Mouse (Mus musculus) urinary bladder, adult 18-20 months (tissue): ENCODE data around the gene Adgra1.

Experiments used
- DNase-seq, 2 experiments: peaks; one replicate each; pipeline ENCODE4 v3.0.0; 2022; ENCODE audit warnings: low spot score in 2 of 2, mixed read lengths in 2 of 2

Gene Adgra1

GRCm38 (mm10) chr7:139905661-139906060 lies 71.7 kb downstream of the Adgra1 start:
- peak in 1 of 2 experiments; percentile 10 for DNase-seq

GRCm38 (mm10) chr7:139908176-139908575 lies 74.2 kb downstream of the Adgra1 start:
- DNase-seq = no peak

- no peak for DNase-seq
Measured at GRCm38 (mm10) chr7:139909469-139909868, 75.5 kb downstream of the Adgra1 start.

GRCm38 (mm10) chr7:139910204-139910835 lies 76.3 kb downstream of the Adgra1 start:
- no peak for DNase-seq

- no peak for DNase-seq
Measured at GRCm38 (mm10) chr7:139914141-139915047, 80.4 kb downstream of the Adgra1 start.

- DNase-seq = no peak
Measured at GRCm38 (mm10) chr7:139915646-139916257, 81.8 kb downstream of the Adgra1 start.

- DNase-seq = no peak
Measured at GRCm38 (mm10) chr7:139916345-139916744, 82.4 kb downstream of the Adgra1 start.

- no peak for DNase-seq
Measured at GRCm38 (mm10) chr7:139918262-139918661, 84.3 kb downstream of the Adgra1 start.
